Mouse (Mus musculus) kidney, adult 2 months (tissue): Measurements from ENCODE around the gene Efcab2. TPM values are rescaled to one million over a fixed set of nuclear protein-coding genes. Genes with fewer than 3 reads are reported as not detected.

Experiments
- DNase-seq: peaks from one replicate; pipeline ENCODE4 v3.0.0; 2021
- H3K27ac ChIP-seq: fragments of 200-500 bp; 2 replicates; pipeline ENCODE4 v1.5.1; 2012; ENCODE audit warnings: low read depth, low read length, control low read depth, inconsistent platforms; ENCODE audit not compliant: insufficient read depth
- H3K27me3 ChIP-seq: fragments of 200-500 bp; replicated peaks from 2 replicates; pipeline ENCODE4 v1.6.1; 2012; ENCODE audit warnings: mild to moderate bottlenecking, moderate library complexity, low read length, inconsistent platforms; ENCODE audit not compliant: control insufficient read depth, insufficient read depth
- H3K36me3 ChIP-seq: fragments of 200-500 bp; 2 replicates; pipeline ENCODE4 v1.6.1; 2012; ENCODE audit warnings: mild to moderate bottlenecking, moderate library complexity, low read length, inconsistent platforms; ENCODE audit not compliant: control insufficient read depth, insufficient read depth
- H3K4me1 ChIP-seq: fragments of 200-500 bp; 2 replicates; pipeline ENCODE4 v1.6.1; 2011; ENCODE audit warnings: low read length; ENCODE audit not compliant: control insufficient read depth, insufficient read depth
- H3K4me3 ChIP-seq: fragments of 200-500 bp; 2 replicates; pipeline ENCODE4 v1.5.1; 2011; ENCODE audit warnings: mild to moderate bottlenecking, low read depth, low read length, control low read depth; ENCODE audit not compliant: insufficient read depth
- CTCF ChIP-seq: fragments of 200-500 bp; conservative IDR thresholded peaks from 2 replicates; pipeline ENCODE4 v1.5.1; 2011; ENCODE audit warnings: low read depth, mild to moderate bottlenecking, control low read depth, low read length, moderate library complexity, mixed read lengths; ENCODE audit not compliant: insufficient read depth, insufficient read length
- POLR2A ChIP-seq: fragments of 200-500 bp; IDR thresholded peaks from one replicate; pipeline ENCODE4 v1.6.1; 2011; ENCODE audit warnings: low read depth, low read length, control low read depth
- WGBS: fragments of 180-500 bp; shearing (Covaris S2); methylation state at CpG from one replicate; pipeline ENCODE4 v1.1.7; 2018; 5-methylcytosine and 5-hydroxymethylcytosine counted together
- polyA plus RNA-seq: library from polyadenylated mRNA; depleted of rRNA; stranded (reverse); fragments of >200 nt; gene quantifications from 2 replicates; pipeline ENCODE4 v1.2.3, GENCODE M21; 2012

Gene Efcab2
- polyA plus RNA-seq, 1 experiment, result 1.6 TPM

DNA sequence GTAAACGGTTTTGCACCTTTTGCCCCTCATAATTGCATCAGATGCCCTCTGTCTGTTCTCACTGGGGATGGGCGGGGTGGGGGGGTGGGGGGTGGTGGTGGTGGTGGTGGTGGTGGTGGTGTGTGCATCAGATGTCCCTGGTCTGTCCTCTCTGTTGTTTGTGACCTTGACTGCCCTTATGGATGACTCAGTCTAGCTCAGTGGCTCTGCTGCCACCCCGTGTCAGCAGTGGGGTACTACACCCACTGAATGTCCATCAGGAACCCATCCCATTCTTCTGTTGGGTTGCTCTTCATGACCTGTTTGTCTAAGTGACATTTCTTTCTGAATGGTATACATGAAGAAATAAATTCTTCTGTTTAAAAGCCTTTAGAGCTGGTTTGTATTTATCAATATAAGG is 43.3 kb downstream of the Efcab2 start:
- H3K4me3 ChIP-seq, result no peak overlapping the region
- 8% methylated on average over 3 of the region's 3 CpGs for WGBS
- no peaks in the 10 kb centered on the region for H3K36me3 ChIP-seq
- H3K4me1 ChIP-seq, result 0 out of 2 replicates have a peak, but pooled peaks cover 3% of the 10 kb centered on the region
- TF ChIP-seq CTCF, result peak; percentile 98
- TF ChIP-seq POLR2A, result no peak
- no peak overlapping the region for H3K27ac ChIP-seq
- no peaks in the 10 kb centered on the region for H3K27me3 ChIP-seq
- peak; percentile 87 for DNase-seq

DNA sequence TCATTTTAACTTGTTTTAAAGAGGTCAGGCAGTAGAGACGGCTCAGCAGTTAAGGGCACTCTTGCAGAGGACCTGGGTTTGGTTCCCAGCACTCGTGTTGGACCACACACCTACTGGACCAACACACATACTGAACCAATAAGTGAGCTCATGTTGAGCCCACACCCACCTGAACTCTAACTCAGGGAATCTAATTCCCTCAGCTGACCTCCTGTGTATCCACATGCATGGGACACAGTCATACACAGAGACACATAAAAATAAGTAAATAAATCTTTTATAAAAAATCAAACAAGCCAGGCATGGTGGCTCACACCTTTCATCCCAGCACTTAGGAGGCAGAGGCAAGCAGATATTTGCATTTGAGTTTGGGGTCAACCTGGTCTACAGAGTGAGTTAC is 44.0 kb downstream of the Efcab2 start:
- H3K4me3 ChIP-seq, result no peak overlapping the region

DNA sequence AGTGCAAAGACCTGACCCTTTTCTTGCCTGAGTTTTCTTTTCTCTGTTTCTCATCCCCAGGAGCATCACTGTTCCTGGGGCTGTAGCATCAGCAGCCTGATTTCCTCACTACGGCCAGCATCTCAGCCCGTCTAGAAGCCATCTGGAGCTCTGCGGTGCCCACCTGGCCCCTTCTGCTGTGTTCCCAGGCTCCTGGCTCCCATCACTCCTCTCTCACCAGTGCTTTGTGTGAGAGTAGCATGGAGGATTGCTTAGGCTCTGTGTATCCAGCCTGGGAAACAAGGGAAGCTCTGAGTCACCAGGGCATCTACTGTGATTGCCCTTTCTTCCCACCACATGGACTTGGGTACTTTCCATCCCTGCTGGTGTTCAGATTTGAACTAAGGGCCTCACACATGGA is 48.2 kb downstream of the Efcab2 start:
- no peak for DNase-seq
- TF ChIP-seq POLR2A, result no peak
- TF ChIP-seq CTCF, result no peak
- Histone ChIP-seq H3K27ac (no peak overlapping the region), H3K4me1 (no peaks in the 10 kb centered on the region), H3K4me3 (no peak overlapping the region), H3K27me3 (no peaks in the 10 kb centered on the region), H3K36me3 (no peaks in the 10 kb centered on the region)
- 99% methylated on average over 3 of the region's 3 CpGs for WGBS

More for the DNA sequence above, 44.0 kb downstream of the Efcab2 start:
- Histone ChIP-seq H3K27ac (no peak overlapping the region), H3K4me1 (0 out of 2 replicates have a peak, but pooled peaks cover 3% of the 10 kb centered on the region), H3K36me3 (no peaks in the 10 kb centered on the region), H3K27me3 (no peaks in the 10 kb centered on the region)
- no peak for DNase-seq
- WGBS, result 81% methylated on average over 2 of the region's 2 CpGs
- no peak for TF ChIP-seq POLR2A
- TF ChIP-seq CTCF, result no peak

DNA sequence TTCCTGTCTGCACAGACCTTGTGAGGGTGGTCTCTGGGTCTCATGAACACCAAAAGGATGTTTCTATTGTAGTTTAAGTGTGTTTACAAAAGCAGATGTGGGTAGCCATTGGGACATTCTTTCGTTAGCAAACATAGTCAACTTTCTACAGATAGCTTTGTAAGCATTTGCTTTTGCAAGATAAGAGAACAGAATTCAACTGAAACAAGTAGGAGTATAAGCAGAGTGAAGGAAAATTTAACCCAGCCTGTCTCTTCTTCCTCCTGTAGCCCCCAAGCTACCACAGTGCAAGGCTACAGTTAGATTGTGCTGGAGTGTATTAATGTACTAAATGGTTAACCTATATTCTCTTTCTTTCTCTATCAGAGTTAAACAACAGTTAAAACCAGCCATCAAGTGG is 49.2 kb downstream of the Efcab2 start:
- TF ChIP-seq POLR2A (no peak), CTCF (no peak)
- Histone ChIP-seq H3K27ac (no peak overlapping the region), H3K4me3 (no peak overlapping the region), H3K36me3 (no peaks in the 10 kb centered on the region), H3K4me1 (no peaks in the 10 kb centered on the region), H3K27me3 (no peaks in the 10 kb centered on the region)
- WGBS, result 87% methylated on average over 1 of the region's 1 CpGs
- DNase-seq, result no peak

DNA sequence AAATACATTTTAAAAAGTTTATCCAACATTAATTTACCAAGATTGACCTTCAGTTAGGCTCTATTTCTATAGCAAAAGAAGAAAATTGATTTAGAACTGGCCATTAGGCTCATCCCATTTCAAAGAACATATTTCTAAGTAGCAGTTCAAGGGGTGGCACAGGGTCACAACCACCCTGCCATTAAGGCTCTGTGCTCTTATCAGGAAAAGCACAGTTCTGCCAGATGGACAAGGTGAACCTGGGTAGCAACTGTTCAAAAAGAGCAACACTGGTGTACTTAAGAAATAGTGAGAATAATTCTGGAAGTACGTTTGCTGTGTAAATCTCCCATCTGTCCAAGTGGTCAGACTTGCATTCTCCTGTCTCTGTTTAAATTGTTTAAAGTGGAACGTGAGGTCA is 52.1 kb downstream of the Efcab2 start:
- no peaks in the 10 kb centered on the region for H3K27me3 ChIP-seq
- 88% methylated on average over 2 of the region's 2 CpGs for WGBS
- H3K27ac ChIP-seq, result no peak overlapping the region
- H3K4me1 ChIP-seq, result no peaks in the 10 kb centered on the region
- H3K36me3 ChIP-seq, result no peaks in the 10 kb centered on the region
- DNase-seq, result no peak
- no peak overlapping the region for H3K4me3 ChIP-seq
- TF ChIP-seq CTCF (no peak), POLR2A (no peak)

DNA sequence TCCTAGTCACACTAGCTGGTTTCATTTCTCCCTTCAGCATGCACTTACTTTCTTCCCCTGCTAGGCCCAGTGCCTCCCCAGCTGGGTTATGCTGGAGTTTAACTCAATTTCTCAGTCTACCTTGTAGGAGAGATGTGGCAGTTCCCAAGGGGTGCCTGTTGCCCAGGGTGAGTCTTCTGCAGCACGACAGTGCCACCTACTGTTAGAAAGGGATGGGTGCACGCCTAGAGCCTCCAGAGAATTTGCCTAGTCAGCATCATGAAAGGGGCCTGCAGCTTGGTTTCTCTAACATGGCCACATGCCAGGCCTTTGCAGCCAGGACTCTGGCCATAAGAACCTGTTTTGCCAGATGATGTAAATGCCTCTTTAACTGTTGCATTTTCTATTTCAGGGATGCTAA is 57.8 kb downstream of the Efcab2 start:
- TF ChIP-seq CTCF (peak; percentile 97), POLR2A (no peak)
- H3K4me3 ChIP-seq, result no peak overlapping the region
- no peaks in the 10 kb centered on the region for H3K4me1 ChIP-seq
- no peaks in the 10 kb centered on the region for H3K36me3 ChIP-seq
- no peaks in the 10 kb centered on the region for H3K27me3 ChIP-seq
- H3K27ac ChIP-seq, result no peak overlapping the region
- WGBS, result 1% methylated on average over 2 of the region's 2 CpGs
- DNase-seq, result peak; percentile 87

DNA sequence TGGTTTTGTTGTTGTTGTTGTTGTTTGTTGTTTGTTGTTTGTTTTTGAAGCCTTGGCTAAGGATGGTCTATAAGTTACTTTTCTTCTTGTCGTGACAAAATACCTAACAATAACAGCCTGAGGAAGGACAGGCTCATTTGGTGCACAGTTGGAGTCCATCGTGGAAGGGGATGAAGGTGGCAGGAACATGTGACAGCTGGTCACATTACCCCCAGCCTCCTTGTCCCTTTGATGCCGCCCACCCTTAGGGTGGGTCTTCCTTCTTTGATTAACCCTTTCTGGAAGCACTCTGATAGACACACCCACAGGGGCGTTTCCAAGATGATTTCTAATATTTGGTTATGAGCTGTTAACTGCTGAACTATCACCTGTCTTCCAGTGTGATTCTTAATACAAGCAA is 58.3 kb downstream of the Efcab2 start:
- H3K27me3 ChIP-seq, result no peaks in the 10 kb centered on the region
- TF ChIP-seq CTCF (no peak), POLR2A (no peak)
- WGBS, result 36% methylated on average over 4 of the region's 4 CpGs

DNA sequence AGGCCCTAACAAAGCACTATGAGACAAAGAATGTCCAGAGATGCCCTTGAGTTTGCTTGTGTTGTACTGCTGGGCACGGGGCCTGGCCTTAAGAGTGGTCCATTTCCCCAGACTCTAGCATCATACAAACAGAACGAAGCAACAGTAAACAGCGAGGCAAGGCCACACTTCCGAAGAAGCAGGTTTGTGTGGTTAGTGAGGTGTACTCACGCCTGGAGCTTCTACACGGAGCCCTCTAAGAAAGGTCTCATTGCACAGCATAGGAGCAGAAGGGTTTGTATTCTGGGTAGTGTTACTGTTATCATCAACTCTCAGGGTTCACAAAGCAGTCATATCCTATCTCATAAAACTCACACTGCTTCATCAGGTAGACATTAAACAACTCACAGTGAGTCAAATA is 61.7 kb downstream of the Efcab2 start:
- no peaks in the 10 kb centered on the region for H3K36me3 ChIP-seq
- H3K4me1 ChIP-seq, result no peaks in the 10 kb centered on the region
- no peak for TF ChIP-seq CTCF
- TF ChIP-seq POLR2A, result no peak
- DNase-seq, result no peak
- H3K4me3 ChIP-seq, result no peak overlapping the region
- no peak overlapping the region for H3K27ac ChIP-seq
- H3K27me3 ChIP-seq, result no peaks in the 10 kb centered on the region
- WGBS, result 74% methylated on average over 6 of the region's 6 CpGs

More for the DNA sequence above, 58.3 kb downstream of the Efcab2 start:
- Histone ChIP-seq H3K36me3 (no peaks in the 10 kb centered on the region), H3K4me1 (no peaks in the 10 kb centered on the region), H3K4me3 (no peak overlapping the region), H3K27ac (no peak overlapping the region)
- DNase-seq, result no peak
